Mouse (Mus musculus): ENCODE measurements around the gene Magel2. TPM values are rescaled to one million over a fixed set of nuclear protein-coding genes. Genes with fewer than 3 reads are reported as not detected.

Gene Magel2
- not detected for polyA plus RNA-seq (2017; shearing (Covaris generic))

DNA sequence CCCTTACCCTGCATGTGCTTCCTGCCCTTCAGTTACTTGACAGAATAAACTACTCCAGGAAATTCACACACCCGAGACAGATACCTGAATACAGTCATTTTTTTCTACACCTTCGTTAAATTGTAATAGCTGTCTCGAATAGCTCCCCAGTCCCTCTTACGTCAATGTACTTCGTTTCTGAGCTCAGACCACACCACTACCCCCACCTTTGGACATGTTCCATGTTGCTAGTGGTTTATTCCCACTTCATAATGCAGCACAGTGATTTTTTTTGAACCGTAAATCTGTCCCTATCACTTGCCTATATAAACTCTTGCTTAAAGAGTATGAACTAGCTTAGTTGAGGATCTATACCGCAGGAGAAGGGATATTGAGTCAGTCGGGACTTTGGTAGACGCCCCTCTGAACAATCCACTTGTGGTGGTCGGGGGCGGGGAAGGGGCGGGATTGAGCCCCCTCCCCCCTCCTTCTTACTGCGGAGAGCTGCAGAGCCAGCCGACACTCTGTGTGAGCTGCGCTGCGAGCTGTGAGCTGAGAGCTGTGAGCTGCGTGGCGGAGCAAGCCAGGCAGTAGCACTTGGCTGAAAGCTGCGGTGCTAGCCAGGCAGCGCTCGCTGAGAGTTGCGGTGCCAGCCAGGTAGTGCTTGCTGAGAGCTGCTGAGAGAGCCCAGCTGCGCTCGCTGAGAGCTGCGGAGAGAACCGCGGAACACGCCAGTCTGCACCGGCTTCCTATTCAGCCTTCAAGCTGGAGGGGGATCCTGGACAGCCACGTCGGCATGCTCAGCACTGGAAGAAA lies at the start of gene Magel2:
Gene Magel2 (plus strand): TSS at position 501 of the 795 bp plus-strand sequence.

GRCm38 (mm10) chr7:62346269-62346668 lies 30.5 kb upstream of the Magel2 start, which contains the start of gene Ndn:
Gene Ndn, plus strand, starts transcription at chr7:62346569.

GRCm38 (mm10) chr7:62419493-62420360 lies 42.9 kb downstream of the Magel2 start, which contains the start of gene Mkrn3:
Gene Mkrn3, minus strand, starts transcription at chr7:62420139.

Other genes starting within 250 kb of the Magel2 start
- gene Ndn, start 30.4 kb upstream of the Magel2 start, polyA plus RNA-seq (2017; shearing (Covaris generic)), result 0.10 TPM
- 0.07 TPM for gene Mkrn3, start 43.1 kb downstream of the Magel2 start, polyA plus RNA-seq (2017; shearing (Covaris generic))
- gene Peg12, start 87.5 kb downstream of the Magel2 start, polyA plus RNA-seq (2017; shearing (Covaris generic)), result not detected